ENCODE assay signal across 22 mouse cellular contexts in the genomic region with DNA sequence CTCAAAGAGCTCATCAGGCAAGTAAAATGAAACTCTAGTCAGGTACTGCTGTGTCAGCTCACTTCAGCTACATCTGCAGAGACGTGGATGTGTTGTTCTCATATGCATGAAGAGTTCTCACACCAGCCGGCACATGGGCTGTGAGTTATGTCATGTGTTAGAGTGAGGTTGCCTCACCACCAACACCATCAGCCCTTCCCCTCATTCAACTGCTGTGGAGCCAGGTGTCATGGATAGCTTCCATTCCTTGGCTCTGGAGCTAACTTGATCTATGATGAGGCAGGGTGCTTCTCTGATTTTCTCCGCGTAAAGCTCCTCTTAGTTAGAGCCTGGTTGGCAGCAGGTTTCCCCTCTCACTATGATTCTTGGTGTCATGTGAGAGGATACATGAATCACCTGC.
"Had no signal": no experiment of that assay in that cellular context is flagged by ENCODE, and none has a peak within 500 bp of the region (broad histone marks: within the 10 kb centered on the region; RNA-seq: fewer than 3 reads in every experiment).

No protein-coding gene starts in this region.

- H3K36me3 ChIP-seq: limb, embryonic 10.5 days; lung, embryonic 15.5 days had no signal

- ATAC-seq: liver, embryonic 12.5 days; midbrain, embryonic 15.5 days had no signal

- H3K4me3 ChIP-seq: limb, embryonic 10.5 days; limb, embryonic 13.5 days; liver, embryonic 12.5 days; liver, embryonic 15.5 days; lung, embryonic 15.5 days; midbrain, embryonic 12.5 days; midbrain, embryonic 15.5 days; neural tube, embryonic 12.5 days; neural tube, embryonic 15.5 days had no signal

- H3K27ac ChIP-seq: limb, embryonic 10.5 days; limb, embryonic 13.5 days; liver, embryonic 12.5 days; liver, embryonic 15.5 days; lung, embryonic 15.5 days; midbrain, embryonic 12.5 days; midbrain, embryonic 15.5 days; neural tube, embryonic 12.5 days; neural tube, embryonic 15.5 days; stomach, postnatal 0 days had no signal

- H3K27me3 ChIP-seq: limb, embryonic 13.5 days; liver, embryonic 12.5 days; liver, embryonic 15.5 days; lung, embryonic 15.5 days; midbrain, embryonic 12.5 days; midbrain, embryonic 15.5 days; neural tube, embryonic 12.5 days; neural tube, embryonic 15.5 days had no signal

- H3K4me1 ChIP-seq: limb, embryonic 10.5 days; liver, embryonic 12.5 days; liver, embryonic 15.5 days; midbrain, embryonic 12.5 days; midbrain, embryonic 15.5 days; neural tube, embryonic 12.5 days; neural tube, embryonic 15.5 days had no signal

- H3K9me3 ChIP-seq: limb, embryonic 10.5 days; limb, embryonic 13.5 days; liver, embryonic 12.5 days; liver, embryonic 15.5 days; lung, embryonic 15.5 days; midbrain, embryonic 12.5 days; midbrain, embryonic 15.5 days; neural tube, embryonic 12.5 days; neural tube, embryonic 15.5 days had no signal

- DNase-seq: kidney, adult 9 months; kidney, postnatal 14 days; kidney, postnatal 4 days; layer of hippocampus, postnatal 36 days; liver; lung, postnatal 10 days; right cerebral cortex, adult 18-20 months; right cerebral cortex, postnatal 14 days; right cerebral cortex, postnatal 4 days; thymus, adult 2 months; thymus, postnatal 14 days; thymus, postnatal 4 days had no signal
